Mouse (Mus musculus) ES-E14 (cell line): ENCODE data around the gene Hoxd12. TPM values are rescaled to one million over a fixed set of nuclear protein-coding genes. Genes with fewer than 3 reads are reported as not detected.

Experiments
- DNase-seq: peaks from one replicate; pipeline ENCODE4 v3.0.0-alpha.2; 2013; ENCODE audit warnings: low read depth, low spot score
- H3K27ac ChIP-seq: 2 replicates; pipeline ENCODE4 v1.5.1; 2012; ENCODE audit warnings: low read depth, mild to moderate bottlenecking, low read length, moderate library complexity, mixed read lengths; ENCODE audit not compliant: poor library complexity, insufficient read depth, severe bottlenecking
- H3K36me3 ChIP-seq: 2 replicates; pipeline ENCODE4 v1.6.1; 2012; ENCODE audit warnings: mild to moderate bottlenecking, low read length, moderate library complexity, mixed read lengths; ENCODE audit not compliant: control insufficient read depth, poor library complexity, insufficient read depth, severe bottlenecking
- H3K4me1 ChIP-seq, 2 experiments: fragments of 150-350 bp in 1 of 2; sonication (generic) in 1 of 2; 2 replicates each; pipeline ENCODE4 v1.6.1; 2012; ENCODE audit warnings: low read length in 2 of 2, mild to moderate bottlenecking in 1 of 2, mixed read lengths in 1 of 2; ENCODE audit not compliant: control insufficient read depth in 2 of 2, insufficient read depth in 2 of 2, poor library complexity in 1 of 2
- H3K4me3 ChIP-seq, 2 experiments: fragments of 150-350 bp in 1 of 2; sonication (generic) in 1 of 2; 2 replicates each; pipeline ENCODE4 v1.5.1; 2012; ENCODE audit warnings: low read length in 2 of 2, low read depth in 1 of 2, mild to moderate bottlenecking in 1 of 2, mixed read lengths in 1 of 2; ENCODE audit not compliant: insufficient read depth in 1 of 2, poor library complexity in 1 of 2, severe bottlenecking in 1 of 2
- H3K9ac ChIP-seq: 2 replicates; pipeline ENCODE4 v1.6.1; 2012; ENCODE audit warnings: low read depth, mild to moderate bottlenecking, low read length, mixed read lengths; ENCODE audit not compliant: poor library complexity, insufficient read depth, severe bottlenecking
- H3K9me3 ChIP-seq: fragments of 150-350 bp; sonication (generic); 2 replicates; pipeline ENCODE4 v1.6.1; 2012; ENCODE audit warnings: low read depth, mild to moderate bottlenecking, low read length; ENCODE audit not compliant: control insufficient read depth, insufficient read depth
- CHD2 ChIP-seq: IDR thresholded peaks from 2 replicates; pipeline ENCODE4 v1.6.1; 2014; ENCODE audit warnings: mild to moderate bottlenecking, low read depth, low read length, inconsistent platforms
- HCFC1 ChIP-seq: IDR thresholded peaks from 2 replicates; pipeline ENCODE4 v1.6.1; 2012; ENCODE audit warnings: low read length, inconsistent platforms, borderline replicate concordance; ENCODE audit not compliant: insufficient read depth
- MAFK ChIP-seq: IDR thresholded peaks from 2 replicates; pipeline ENCODE4 v1.6.1; 2014; ENCODE audit warnings: mild to moderate bottlenecking, low read depth, low read length, inconsistent platforms; ENCODE audit not compliant: insufficient read depth
- ZC3H11A ChIP-seq: IDR thresholded peaks from 2 replicates; pipeline ENCODE4 v1.6.1; 2012; ENCODE audit warnings: low read depth, mild to moderate bottlenecking, inconsistent platforms, low read length, borderline replicate concordance
- ZNF384 ChIP-seq: IDR thresholded peaks from 2 replicates; pipeline ENCODE4 v1.6.1; 2012; ENCODE audit warnings: low read depth, low read length, inconsistent platforms
- in situ Hi-C, 2 experiments: fragments of 600-800 bp; cut with MboI; formaldehyde crosslinking; loops; one replicate each; pipeline ENCODE4 v1.15.1; 2025; ENCODE audit warnings: low sequenced_read_pairs in 2 of 2, inconsistent platforms in 1 of 2; ENCODE audit not compliant: unreplicated experiment in 2 of 2
- total RNA-seq: library from RNA; depleted of rRNA; stranded (reverse); fragments of 300-350 nt; gene quantifications from 2 replicates; pipeline ENCODE4 v1.2.3, GENCODE M21; 2012

Gene Hoxd12
- total RNA-seq, 1 experiment = not detected

DNA sequence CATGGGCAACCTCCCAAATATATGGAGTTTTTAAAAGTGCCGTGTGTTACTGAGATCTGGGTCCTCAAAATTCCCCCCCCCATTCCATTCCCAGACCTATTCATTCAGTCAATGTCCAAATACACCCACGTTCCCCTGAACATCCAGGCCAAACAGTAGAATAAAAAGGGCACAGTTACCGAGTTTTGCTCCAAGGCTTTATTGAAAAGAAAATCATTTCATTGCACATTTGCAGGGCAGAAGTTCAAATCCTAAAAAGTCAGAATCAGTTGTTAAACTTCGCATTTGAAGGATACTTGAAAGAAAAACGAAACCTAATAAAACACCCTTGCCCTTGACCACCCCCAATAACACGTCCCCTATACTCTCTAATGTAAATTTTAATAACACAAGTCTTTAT lies 28.0 kb downstream of the Hoxd12 start:
- DNase-seq = no peak
- in situ Hi-C loops = loop anchor here (5.0 to 25.0 kb wide), 3 partner anchors 439 to 884 kb away; no protein-coding TSS in a partner anchor
- peaks cover 0 to 7% of the 10 kb centered on the region in 2 experiments; a peak in 1 of 4 replicates for H3K4me1 ChIP-seq
- no peak overlapping the region for H3K4me3 ChIP-seq
- H3K36me3 ChIP-seq = no peaks in the 10 kb centered on the region
- no peak overlapping the region for H3K27ac ChIP-seq
- H3K9ac ChIP-seq = no peak overlapping the region
- TF ChIP-seq HCFC1 = no peak
- no peak for TF ChIP-seq ZNF384
- TF ChIP-seq MAFK = no peak
- TF ChIP-seq ZC3H11A = no peak
- no peak for TF ChIP-seq CHD2
- H3K9me3 ChIP-seq = no peaks in the 10 kb centered on the region

DNA sequence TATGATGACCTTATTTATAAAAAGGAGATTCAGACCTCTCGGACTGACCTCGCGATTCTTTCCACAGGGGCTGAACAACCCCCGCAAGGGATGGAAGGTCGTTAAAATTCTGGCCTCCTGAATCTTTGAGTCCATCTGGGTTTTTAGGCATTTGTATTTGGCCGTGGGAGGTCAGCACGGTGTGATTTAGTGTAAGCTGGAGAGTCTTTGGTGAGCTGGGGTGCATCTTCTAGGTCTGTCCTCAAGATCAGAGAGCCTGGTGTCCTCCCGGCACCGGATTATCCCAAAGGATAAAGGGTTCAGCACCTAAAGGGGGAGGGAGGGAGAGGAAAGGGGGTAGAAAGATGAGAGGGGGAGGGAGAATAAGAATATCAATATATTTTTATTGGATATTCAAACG lies 28.5 kb downstream of the Hoxd12 start:
- TF ChIP-seq HCFC1 (no peak), CHD2 (no peak), MAFK (no peak), ZNF384 (no peak), ZC3H11A (no peak)
- H3K4me1 ChIP-seq = peaks cover 0 to 7% of the 10 kb centered on the region in 2 experiments; a peak in 1 of 4 replicates
- no peak overlapping the region for H3K4me3 ChIP-seq
- no peaks in the 10 kb centered on the region for H3K9me3 ChIP-seq
- in situ Hi-C loops = loop anchor here (5.0 to 25.0 kb wide), 3 partner anchors 439 to 884 kb away; no protein-coding TSS in a partner anchor
- H3K9ac ChIP-seq = no peak overlapping the region
- no peak for DNase-seq
- H3K27ac ChIP-seq = no peak overlapping the region
- no peaks in the 10 kb centered on the region for H3K36me3 ChIP-seq

DNA sequence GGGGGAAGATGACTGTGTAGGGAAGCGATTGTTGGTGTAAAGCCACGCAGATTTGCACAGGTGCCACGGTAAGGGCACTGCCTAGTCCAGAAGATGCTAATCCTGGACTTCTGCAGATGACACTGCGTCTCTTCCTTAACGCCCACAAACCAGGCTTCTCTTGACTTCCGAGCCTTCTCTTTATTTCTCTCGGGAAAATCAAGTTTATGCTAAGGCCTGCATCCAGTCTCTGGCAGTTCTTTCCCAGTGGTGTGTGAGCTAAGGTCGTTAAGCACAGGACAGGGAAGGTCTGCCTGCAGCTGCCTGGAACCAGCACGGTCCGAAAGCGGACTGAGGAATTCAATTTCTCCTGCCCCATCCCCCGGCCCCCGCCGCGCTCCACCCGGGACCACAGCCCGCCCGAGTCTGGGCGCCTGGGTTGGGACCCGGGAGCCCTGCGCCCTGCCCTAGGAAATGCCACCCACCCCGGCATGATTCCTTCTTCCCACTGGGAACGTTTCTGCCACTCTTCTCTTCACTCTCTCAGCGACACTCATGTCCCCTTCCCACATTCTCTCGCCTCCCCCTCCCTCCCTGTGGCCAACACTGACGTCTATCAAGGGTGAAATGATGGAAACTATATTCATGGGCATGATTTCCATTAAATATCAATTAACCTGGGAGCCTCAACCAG lies 29.0 kb downstream of the Hoxd12 start:
- Histone ChIP-seq H3K36me3 (no peaks in the 10 kb centered on the region), H3K9ac (no peak overlapping the region), H3K27ac (no peak overlapping the region), H3K4me3 (no peak overlapping the region; a peak in 1 of 4 replicates), H3K9me3 (no peaks in the 10 kb centered on the region), H3K4me1 (peaks cover 0 to 7% of the 10 kb centered on the region in 2 experiments; a peak in 1 of 4 replicates)
- TF ChIP-seq ZNF384 (no peak), CHD2 (no peak), MAFK (no peak), ZC3H11A (no peak), HCFC1 (no peak)
- in situ Hi-C loops = loop anchor here (5.0 to 25.0 kb wide), 3 partner anchors 438 to 883 kb away; no protein-coding TSS in a partner anchor
- no peak for DNase-seq

DNA sequence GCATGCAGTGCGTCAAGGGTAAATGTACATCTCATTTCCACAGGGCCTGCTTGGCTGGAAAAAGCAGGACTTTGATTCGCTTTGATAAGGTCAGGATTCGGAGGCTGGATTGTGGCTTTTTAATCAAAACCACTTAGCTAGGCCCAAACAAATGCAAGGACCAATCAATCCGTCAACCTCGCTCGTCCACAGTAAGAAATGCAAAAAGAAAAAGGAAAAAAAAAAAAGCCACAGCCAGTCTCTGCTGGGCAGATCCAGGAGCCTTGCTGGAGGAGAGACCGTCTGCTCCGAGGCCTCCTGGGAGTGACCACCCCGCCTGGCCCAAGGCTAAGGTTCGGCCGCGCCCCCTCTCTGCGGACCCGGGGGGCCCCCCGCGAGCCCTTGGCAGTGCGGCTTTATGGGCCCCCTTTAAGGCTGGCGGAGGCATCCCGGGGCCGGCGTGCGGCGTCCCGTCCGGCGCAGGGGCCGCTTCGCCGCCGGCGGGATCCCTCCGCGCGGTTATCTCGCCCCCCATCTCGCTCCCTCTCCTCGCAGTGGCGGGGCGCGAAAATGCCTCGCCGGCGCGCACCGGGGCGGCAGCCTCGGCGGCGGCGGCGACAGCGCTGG lies 29.7 kb downstream of the Hoxd12 start, which contains the start of gene Hoxd8:
Gene Hoxd8, plus strand, starts transcription at position 223 of the 606 bp plus-strand sequence.
- H3K9ac ChIP-seq = peak within 1 kb of the TSS; percentile 67
- TF ChIP-seq CHD2 = no peak
- no peak for TF ChIP-seq MAFK
- no peak for TF ChIP-seq ZC3H11A
- no peak for TF ChIP-seq HCFC1
- peak; percentile 54 for TF ChIP-seq ZNF384
- H3K9me3 ChIP-seq = no peaks in the 10 kb centered on the region
- in situ Hi-C loops = loop anchor here (5.0 to 25.0 kb wide), 3 partner anchors 438 to 883 kb away; no protein-coding TSS in a partner anchor
- H3K36me3 ChIP-seq = no peaks in the 10 kb centered on the region
- H3K4me3 ChIP-seq = peak within 1 kb of the TSS; percentile 42 to 79; a peak in 3 of 4 replicates
- no peak within 1 kb of the TSS for H3K27ac ChIP-seq
- DNase-seq = no peak
- peaks cover 0 to 5% of the 10 kb centered on the region in 2 experiments; a peak in 1 of 4 replicates for H3K4me1 ChIP-seq
